Mouse (Mus musculus) adrenal gland, postnatal 4 days (tissue): ENCODE measurements around the gene Tgfbr1. TPM values are rescaled to one million over a fixed set of nuclear protein-coding genes. Genes with fewer than 3 reads are reported as not detected.
"Not testable (repeated sequence)": the region's sequence is repeated elsewhere in the genome, so short reads cannot be mapped to it uniquely, and the experiment has no call there.

Source experiments
- DNase-seq, 2 experiments: peaks; one replicate each; pipeline ENCODE4 v3.0.0; 2021 to 2022; ENCODE audit warnings: low spot score in 2 of 2, mixed read lengths in 2 of 2
- total RNA-seq, 2 experiments: library from RNA; stranded (reverse); gene quantifications; 2 replicates each; pipeline ENCODE4 v1.2.3; 2021

Gene Tgfbr1
- total RNA-seq, 2 experiments from 2014 or later, result 38.0 to 44.0 TPM

DNA sequence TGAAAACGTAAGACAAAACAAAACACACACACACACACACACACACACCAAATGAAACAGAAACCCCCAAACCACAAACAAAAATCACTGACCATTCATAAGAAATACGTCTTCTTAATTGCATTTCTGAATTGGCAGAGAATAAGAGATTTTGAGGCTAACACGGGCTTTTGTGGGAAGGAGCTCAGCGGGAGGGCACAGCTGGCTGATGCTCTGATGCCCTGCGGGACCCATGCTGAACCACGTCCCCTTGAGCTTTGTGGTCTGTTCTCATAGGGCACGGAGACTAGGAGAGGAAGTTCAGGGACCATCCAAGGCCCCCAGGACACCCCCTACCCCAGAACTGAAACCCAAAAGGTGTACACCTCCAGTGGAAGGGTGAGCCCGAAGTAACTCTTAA is 10.4 kb upstream of the Tgfbr1 start:
- DNase-seq, result no peak

DNA sequence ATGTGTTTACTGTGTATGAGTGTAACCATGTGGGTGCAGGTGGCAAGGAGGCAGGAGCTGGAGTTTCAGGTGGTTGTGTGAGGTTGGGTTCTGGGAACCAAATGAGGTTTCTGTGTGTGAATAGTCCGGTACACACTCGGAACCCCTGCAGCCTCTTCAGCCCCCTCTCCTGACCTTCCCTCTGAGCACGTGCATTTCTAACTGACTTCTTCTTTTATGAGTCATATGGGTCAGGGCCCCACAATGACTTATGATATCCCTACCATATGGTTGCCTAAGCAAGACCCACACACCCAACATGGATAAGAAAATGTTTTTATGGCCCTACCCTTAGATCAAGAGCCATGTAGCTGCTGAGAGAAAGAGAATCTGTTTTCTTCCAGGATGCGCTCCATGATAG is 6.0 kb upstream of the Tgfbr1 start:
- DNase-seq, result no peak

- DNase-seq, result no peak
Observed at GRCm38 (mm10) chr4:47349759-47350158, 3.3 kb upstream of the Tgfbr1 start.

GRCm38 (mm10) chr4:47351386-47352049 is 1.5 kb upstream of the Tgfbr1 start:
- DNase-seq, result peak in 1 of 2 experiments; percentile 21

- DNase-seq, result peak in 1 of 2 experiments; percentile 11
Observed at GRCm38 (mm10) chr4:47352061-47352661, 861 bp upstream of the Tgfbr1 start.

- DNase-seq, result no peak
Observed at GRCm38 (mm10) chr4:47353416-47354111, 542 bp downstream of the Tgfbr1 start.

DNA sequence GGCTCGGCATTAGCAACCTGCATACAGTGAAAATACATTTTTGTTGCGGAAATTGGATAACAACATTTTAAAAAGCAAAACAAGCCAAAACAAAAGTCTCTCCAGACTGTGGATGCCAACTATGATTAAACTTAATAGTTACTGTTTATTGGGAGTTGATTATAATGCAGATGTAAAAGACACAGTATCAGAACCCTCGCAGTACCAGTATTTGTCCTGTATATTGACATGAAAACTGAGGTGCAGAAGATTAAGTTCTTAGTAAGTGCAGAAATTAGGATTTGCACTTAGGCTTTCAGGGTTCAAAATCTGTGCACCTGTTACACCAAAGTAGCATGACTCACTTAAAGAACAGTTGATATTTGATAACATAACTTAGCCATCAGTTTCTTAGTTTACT is 1.3 kb downstream of the Tgfbr1 start:
- DNase-seq, result no peak

GRCm38 (mm10) chr4:47362662-47363061 is 9.6 kb downstream of the Tgfbr1 start:
- DNase-seq, result no peak

GRCm38 (mm10) chr4:47363134-47363533 is 10.1 kb downstream of the Tgfbr1 start:
- DNase-seq, result no peak

DNA sequence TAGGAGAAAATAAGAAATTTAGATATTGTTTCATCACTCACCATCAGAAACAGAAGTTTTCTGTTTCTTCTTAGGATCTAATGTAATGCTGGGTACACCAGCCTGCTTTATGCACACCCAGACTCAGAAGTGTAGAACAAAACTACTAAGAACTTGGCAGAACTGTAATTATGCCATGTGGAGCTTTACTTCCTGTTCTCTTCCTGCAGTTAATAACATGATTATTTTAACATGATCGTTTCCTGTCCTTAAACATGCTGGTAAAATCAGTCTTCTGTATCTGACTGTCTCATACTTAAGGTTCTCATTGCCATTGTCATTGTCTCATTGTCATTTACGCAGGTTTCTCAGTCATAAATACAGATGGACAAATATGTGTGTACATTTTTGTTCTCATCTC is 15.7 kb downstream of the Tgfbr1 start:
- no peak for DNase-seq

GRCm38 (mm10) chr4:47378716-47379115 is 25.7 kb downstream of the Tgfbr1 start:
- no peak for DNase-seq

GRCm38 (mm10) chr4:47382426-47382825 is 29.4 kb downstream of the Tgfbr1 start:
- no peak for DNase-seq

GRCm38 (mm10) chr4:47391926-47392325 is 38.9 kb downstream of the Tgfbr1 start:
- DNase-seq, result not testable (repeated sequence)

DNA sequence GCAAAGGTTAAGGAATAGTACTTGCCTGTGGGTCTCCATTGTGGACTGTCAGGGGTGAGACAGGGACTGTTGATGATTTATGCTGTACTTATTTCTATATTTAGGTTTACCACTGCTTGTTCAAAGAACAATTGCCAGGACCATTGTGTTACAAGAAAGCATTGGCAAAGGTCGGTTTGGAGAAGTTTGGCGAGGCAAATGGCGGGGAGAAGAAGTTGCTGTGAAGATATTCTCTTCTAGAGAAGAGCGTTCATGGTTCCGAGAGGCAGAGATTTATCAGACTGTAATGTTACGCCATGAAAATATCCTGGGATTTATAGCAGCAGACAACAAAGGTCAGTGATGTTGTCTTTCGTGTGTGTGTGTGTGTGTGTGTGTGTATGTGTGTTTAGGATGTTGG is 43.2 kb downstream of the Tgfbr1 start:
- no peak for DNase-seq

GRCm38 (mm10) chr4:47397951-47398687 is 45.1 kb downstream of the Tgfbr1 start:
- DNase-seq, result no peak

DNA sequence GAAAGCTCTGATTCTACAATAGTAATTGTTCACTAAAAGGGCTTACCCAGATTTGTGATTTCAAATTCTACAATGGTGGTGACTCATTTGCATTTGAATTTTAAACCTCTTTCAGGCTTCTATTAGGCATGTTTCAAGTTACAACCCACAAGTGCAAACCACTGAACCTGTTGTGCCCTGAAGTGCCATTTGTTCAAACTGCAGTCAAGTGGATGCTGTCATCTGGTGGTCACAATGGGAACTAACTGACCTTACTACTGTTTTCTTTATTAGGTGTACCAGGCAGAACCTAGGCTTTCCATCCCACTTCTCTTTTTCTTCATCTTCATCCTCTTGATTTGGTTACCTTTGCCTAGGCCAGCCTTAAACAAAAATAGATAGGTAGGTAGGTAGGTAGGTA is 46.8 kb downstream of the Tgfbr1 start:
- DNase-seq, result no peak

- no peak for DNase-seq
Observed at GRCm38 (mm10) chr4:47400314-47400713, 47.3 kb downstream of the Tgfbr1 start.

GRCm38 (mm10) chr4:47402200-47402599 is 49.2 kb downstream of the Tgfbr1 start:
- DNase-seq, result no peak

DNA sequence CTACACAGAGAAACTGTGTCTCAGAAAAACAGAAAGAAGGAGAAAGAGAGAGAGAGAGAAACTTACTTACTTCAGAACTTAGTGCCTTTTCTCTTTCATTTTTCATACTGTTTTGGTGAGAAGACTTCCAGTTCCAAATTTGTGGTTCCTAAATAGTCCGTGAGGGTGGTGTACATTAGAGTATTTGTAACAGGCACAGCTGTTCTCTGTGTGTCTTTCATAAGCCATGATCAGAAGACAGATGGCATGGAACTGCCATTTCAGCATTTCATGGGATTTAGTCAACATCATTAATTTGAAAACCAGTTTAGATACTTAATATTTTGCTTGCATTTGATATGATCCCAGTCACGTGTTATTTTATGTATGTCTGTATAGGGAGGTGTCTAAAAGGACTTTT is 51.5 kb downstream of the Tgfbr1 start:
- no peak for DNase-seq

DNA sequence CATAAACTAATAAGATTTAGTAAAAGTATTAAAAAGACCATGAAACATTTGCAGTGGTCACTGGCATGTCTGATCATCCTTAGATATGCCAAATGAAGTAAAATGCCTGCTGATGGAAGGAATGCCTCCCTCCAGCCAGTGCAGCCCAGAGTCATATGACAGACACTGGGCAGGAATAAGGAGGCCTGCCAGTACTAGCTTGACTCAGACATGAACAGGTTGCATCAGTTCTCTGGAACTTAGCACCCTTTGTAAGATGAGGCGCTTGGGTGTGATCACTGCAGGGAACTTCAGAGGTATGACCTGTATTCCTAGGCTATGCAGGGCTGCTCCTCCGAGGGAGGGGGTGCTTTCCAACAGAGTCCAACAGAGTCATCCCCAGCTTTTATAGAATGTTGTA is 54.1 kb downstream of the Tgfbr1 start:
- no peak for DNase-seq

DNA sequence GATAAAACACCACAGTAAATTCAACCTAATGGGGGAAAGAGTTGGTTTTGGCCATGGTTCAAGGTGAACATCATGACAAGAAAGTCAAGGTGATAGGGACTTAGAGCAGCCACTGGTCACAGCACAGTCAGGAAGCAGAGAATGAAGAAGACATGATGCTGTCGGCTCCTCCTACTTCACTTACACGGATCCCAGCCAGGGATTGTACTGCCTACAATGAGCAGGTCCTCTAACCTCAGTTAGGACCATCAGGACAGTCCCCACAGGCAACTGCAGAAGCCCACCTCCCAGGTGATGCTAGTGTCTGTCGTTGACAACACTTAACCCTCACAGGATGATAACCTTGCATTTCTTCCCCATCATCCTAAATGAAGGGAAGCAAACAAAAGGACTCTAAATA is 64.8 kb downstream of the Tgfbr1 start:
- no peak for DNase-seq
